Comparison of ENCODE assay signal across 8 mouse cellular contexts in genomic region chr9:21870879-21871524, GRCm38 (mm10). TPM values are rescaled to one million over a fixed set of nuclear protein-coding genes. Genes with fewer than 3 reads are reported as not detected.
A peak's percentile ranks its signal among the peaks of the same experiment; 100 is the strongest.
DNase-seq lines count a peak whose midpoint lies in the region; ATAC-seq lines count a peak whose summit lies in the region.

No protein-coding gene starts in this region.

- H3K4me1 ChIP-seq in embryonic facial prominence, embryonic 10.5 days, result peaks cover 14% of the 10 kb centered on the region
- H3K4me1 ChIP-seq in heart, embryonic 15.5 days (replicated peaks), result peaks cover 2% of the 10 kb centered on the region; the same call in 1 of the 2 replicates

- peak; percentile 52 to 73 for DNase-seq in heart, adult 18-20 months
- DNase-seq in heart, adult 11 months, result no peak
- peak; percentile 76 for DNase-seq in ZHBTc4 (ENCODE audit: low read depth, low spot score)
- peak; percentile 64 for DNase-seq in embryonic facial prominence, embryonic 10.5 days (ENCODE audit: low spot score)
- peak; percentile 55 to 66 for DNase-seq in kidney, postnatal 25 days
- peak; percentile 75 for DNase-seq in lung, postnatal 10 days
- DNase-seq in retina, postnatal 1 day, result peak; percentile 82

- no peak overlapping the region for H3K9ac ChIP-seq in heart, embryonic 15.5 days

- ATAC-seq in heart, embryonic 15.5 days (replicated peaks; ENCODE audit: insufficient number of reproducible peaks, insufficient read depth, low FRiP score, low read depth), result no peak; the same call in 1 of the 2 replicates

- peaks cover 11% of the 10 kb centered on the region for H3K27me3 ChIP-seq in embryonic facial prominence, embryonic 10.5 days (replicated peaks; ENCODE audit: low read depth, poor library complexity, severe bottlenecking)
- H3K27me3 ChIP-seq in heart, embryonic 15.5 days, result no peaks in the 10 kb centered on the region

- no peak overlapping the region for H3K27ac ChIP-seq in embryonic facial prominence, embryonic 10.5 days (replicated peaks)
- H3K27ac ChIP-seq in heart, embryonic 15.5 days, result no peak overlapping the region

- 17% methylated on average over 20 of the region's 20 CpGs for WGBS in embryonic facial prominence, embryonic 10.5 days
- 17% methylated on average over 20 of the region's 20 CpGs for WGBS in heart, embryonic 15.5 days

- H3K9me3 ChIP-seq in embryonic facial prominence, embryonic 10.5 days, result no peaks in the 10 kb centered on the region
- H3K9me3 ChIP-seq in heart, embryonic 15.5 days (replicated peaks), result no peaks in the 10 kb centered on the region

- H3K4me3 ChIP-seq in embryonic facial prominence, embryonic 10.5 days, result peak overlapping the region; percentile 37; the same call in 1 of the 2 replicates
- H3K4me3 ChIP-seq in heart, embryonic 15.5 days, result peak overlapping the region; percentile 25; the same call in 1 of the 2 replicates

- H3K36me3 ChIP-seq in embryonic facial prominence, embryonic 10.5 days (replicated peaks), result no peaks in the 10 kb centered on the region
- no peaks in the 10 kb centered on the region for H3K36me3 ChIP-seq in heart, embryonic 15.5 days

- peak overlapping the region; percentile 54 for H3K4me2 ChIP-seq in heart, embryonic 15.5 days

RNA-seq across cellular contexts. Expression of gene Dock6, which starts 18.6 kb away (rescaled TPM):
- total RNA-seq in heart, adult 18-20 months (2021), result 10 to 100 TPM; 24.3 to 24.6 TPM
- polyA plus RNA-seq in embryonic facial prominence, embryonic 10.5 days (2016; fragmentation: Nextera tagmentation; extraction: Ambion mirVana), result 27.2 and 28.0 TPM in 2 replicates
- polyA plus RNA-seq in heart, embryonic 15.5 days (2015; fragmentation: Nextera tagmentation; extraction: Ambion mirVana), result 38.3 and 54.7 TPM in 2 replicates

RNA-seq across cellular contexts. Expression of gene Angptl8, which starts 35.7 kb away (rescaled TPM):
- under 1 TPM in 1 of 2 experiments, not detected in 1; 0.69 TPM for total RNA-seq in heart, adult 18-20 months (2021)
- polyA plus RNA-seq in embryonic facial prominence, embryonic 10.5 days (2016; fragmentation: Nextera tagmentation; extraction: Ambion mirVana), result 0.48 and 0.52 TPM in 2 replicates
- 1.2 and 2.1 TPM in 2 replicates for polyA plus RNA-seq in heart, embryonic 15.5 days (2015; fragmentation: Nextera tagmentation; extraction: Ambion mirVana)

RNA-seq across cellular contexts. Expression of gene Rab3d, which starts 47.0 kb away (rescaled TPM):
- total RNA-seq in heart, adult 18-20 months (2021), result 10 to 100 TPM; 16.2 to 18.2 TPM
- polyA plus RNA-seq in embryonic facial prominence, embryonic 10.5 days (2016; fragmentation: Nextera tagmentation; extraction: Ambion mirVana), result 5.4 and 6.9 TPM in 2 replicates
- polyA plus RNA-seq in heart, embryonic 15.5 days (2015; fragmentation: Nextera tagmentation; extraction: Ambion mirVana), result 9.7 and 15.6 TPM in 2 replicates

RNA-seq across cellular contexts. Expression of gene Ccdc159, which starts 56.3 kb away (rescaled TPM):
- total RNA-seq in heart, adult 18-20 months (2021), result 1 to 10 TPM; 3.7 to 6.0 TPM
- 3.3 and 3.5 TPM in 2 replicates for polyA plus RNA-seq in embryonic facial prominence, embryonic 10.5 days (2016; fragmentation: Nextera tagmentation; extraction: Ambion mirVana)
- 2.7 and 3.5 TPM in 2 replicates for polyA plus RNA-seq in heart, embryonic 15.5 days (2015; fragmentation: Nextera tagmentation; extraction: Ambion mirVana)

RNA-seq across cellular contexts. Expression of gene Tmem205, which starts 56.4 kb away (rescaled TPM):
- total RNA-seq in heart, adult 18-20 months (2021), result 10 to 100 TPM; 72.7 to 81.2 TPM
- polyA plus RNA-seq in embryonic facial prominence, embryonic 10.5 days (2016; fragmentation: Nextera tagmentation; extraction: Ambion mirVana), result 31.1 and 33.1 TPM in 2 replicates
- polyA plus RNA-seq in heart, embryonic 15.5 days (2015; fragmentation: Nextera tagmentation; extraction: Ambion mirVana), result 36.9 and 44.9 TPM in 2 replicates
